Mouse (Mus musculus) liver, adult 2 months (tissue): ENCODE measurements around the gene Olfr1123. TPM values are rescaled to one million over a fixed set of nuclear protein-coding genes. Genes with fewer than 3 reads are reported as not detected.

Source experiments
- DNase-seq: peaks from one replicate; pipeline ENCODE4 v3.0.0-alpha.2; 2011; ENCODE audit warnings: low read depth, low spot score; ENCODE audit errors: extremely low read depth
- H3K27ac ChIP-seq: fragments of 200-500 bp; replicated peaks from 2 replicates; pipeline ENCODE4 v1.5.1; 2012; ENCODE audit warnings: low read depth, mild to moderate bottlenecking, control low read depth, inconsistent platforms, low read length; ENCODE audit not compliant: insufficient read depth
- H3K27me3 ChIP-seq: fragments of 200-500 bp; 2 replicates; pipeline ENCODE4 v1.6.1; 2012; ENCODE audit warnings: mild to moderate bottlenecking, moderate library complexity, low read length, inconsistent platforms; ENCODE audit not compliant: control insufficient read depth, insufficient read depth
- H3K36me3 ChIP-seq: fragments of 200-500 bp; 2 replicates; pipeline ENCODE4 v1.6.1; 2012; ENCODE audit warnings: low read length, inconsistent platforms; ENCODE audit not compliant: control insufficient read depth, insufficient read depth
- H3K4me1 ChIP-seq: fragments of 200-500 bp; 2 replicates; pipeline ENCODE4 v1.6.1; 2011; ENCODE audit warnings: low read length; ENCODE audit not compliant: control insufficient read depth, insufficient read depth
- H3K4me3 ChIP-seq: fragments of 200-500 bp; 2 replicates; pipeline ENCODE4 v1.5.1; 2011; ENCODE audit warnings: low read depth, mild to moderate bottlenecking, control low read depth, low read length, moderate library complexity; ENCODE audit not compliant: insufficient read depth
- H3K79me2 ChIP-seq: fragments of 200-500 bp; 2 replicates; pipeline ENCODE4 v1.6.1; 2012; ENCODE audit warnings: inconsistent platforms, mild to moderate bottlenecking, low read length, moderate library complexity; ENCODE audit not compliant: control insufficient read depth, insufficient read depth
- H3K9ac ChIP-seq: fragments of 200-500 bp; 2 replicates; pipeline ENCODE4 v1.6.1; 2012; ENCODE audit warnings: low read depth, mild to moderate bottlenecking, control low read depth, inconsistent platforms, low read length
- CTCF ChIP-seq: fragments of 200-500 bp; IDR thresholded peaks from 2 replicates; pipeline ENCODE4 v1.5.1; 2011; ENCODE audit warnings: low read depth, low read length, control low read depth
- POLR2A ChIP-seq: fragments of 200-500 bp; IDR thresholded peaks from 2 replicates; pipeline ENCODE4 v1.6.1; 2011; ENCODE audit warnings: low read length, control low read depth; ENCODE audit not compliant: insufficient read depth; ENCODE audit errors: extremely low read depth
- WGBS: fragments of 180-500 bp; shearing (Covaris S2); methylation state at CpG from one replicate; pipeline ENCODE4 v1.1.7; 2018; 5-methylcytosine and 5-hydroxymethylcytosine counted together
- polyA plus RNA-seq: library from polyadenylated mRNA; depleted of rRNA; stranded (reverse); fragments of >200 nt; gene quantifications from 2 replicates; pipeline ENCODE4 v1.2.3, GENCODE M21; 2012; rRNA removed
- total RNA-seq: library from RNA; depleted of rRNA; stranded (reverse); fragments of >200 nt; gene quantifications from 2 replicates; pipeline ENCODE4 v1.2.3, GENCODE M21; 2014; rRNA removed

The Olfr1123 gene
- total and polyA plus RNA-seq, 2 experiments = not detected

GRCm38 (mm10) chr2:87429975-87430374 lies 13.5 kb downstream of the Olfr1123 start, which contains the start of gene Olfr1124:
TSS of gene Olfr1124 (plus strand) at chr2:87430275.
- no peak within 1 kb of the TSS for H3K27ac ChIP-seq
- no peaks in the 10 kb centered on the region for H3K79me2 ChIP-seq
- no peak within 1 kb of the TSS for H3K9ac ChIP-seq
- whole genome bisulfite sequencing = 88% methylated on average over 1 of the region's 1 CpGs
- no peaks in the 10 kb centered on the region for H3K36me3 ChIP-seq
- no peak within 1 kb of the TSS for H3K4me3 ChIP-seq
- TF ChIP-seq CTCF = no peak
- no peak for TF ChIP-seq POLR2A
- H3K4me1 ChIP-seq = no peaks in the 10 kb centered on the region
- no peaks in the 10 kb centered on the region for H3K27me3 ChIP-seq
- DNase-seq = no peak

GRCm38 (mm10) chr2:87437731-87438130 lies 21.3 kb downstream of the Olfr1123 start:
- no peaks in the 10 kb centered on the region for H3K4me1 ChIP-seq
- H3K4me3 ChIP-seq = no peak overlapping the region
- H3K27me3 ChIP-seq = no peaks in the 10 kb centered on the region
- H3K9ac ChIP-seq = no peak overlapping the region
- H3K27ac ChIP-seq = no peak overlapping the region
- no peaks in the 10 kb centered on the region for H3K36me3 ChIP-seq
- H3K79me2 ChIP-seq = no peaks in the 10 kb centered on the region
- no peak for DNase-seq
- TF ChIP-seq POLR2A (no peak), CTCF (no peak)
- 84% methylated on average over 16 of the region's 16 CpGs for WGBS

- Histone ChIP-seq H3K36me3 (no peaks in the 10 kb centered on the region), H3K4me1 (no peaks in the 10 kb centered on the region), H3K79me2 (no peaks in the 10 kb centered on the region), H3K4me3 (no peak within 1 kb of the TSS), H3K27ac (no peak within 1 kb of the TSS), H3K27me3 (no peaks in the 10 kb centered on the region), H3K9ac (no peak within 1 kb of the TSS)
- TF ChIP-seq CTCF (no peak), POLR2A (no peak)
- DNase-seq = no peak
These were observed 37.2 kb downstream of the Olfr1123 start, which contains the start of gene Olfr1126 for GRCm38 (mm10) chr2:87453662-87454061. TSS of gene Olfr1126 (plus strand) at chr2:87453962.

DNA sequence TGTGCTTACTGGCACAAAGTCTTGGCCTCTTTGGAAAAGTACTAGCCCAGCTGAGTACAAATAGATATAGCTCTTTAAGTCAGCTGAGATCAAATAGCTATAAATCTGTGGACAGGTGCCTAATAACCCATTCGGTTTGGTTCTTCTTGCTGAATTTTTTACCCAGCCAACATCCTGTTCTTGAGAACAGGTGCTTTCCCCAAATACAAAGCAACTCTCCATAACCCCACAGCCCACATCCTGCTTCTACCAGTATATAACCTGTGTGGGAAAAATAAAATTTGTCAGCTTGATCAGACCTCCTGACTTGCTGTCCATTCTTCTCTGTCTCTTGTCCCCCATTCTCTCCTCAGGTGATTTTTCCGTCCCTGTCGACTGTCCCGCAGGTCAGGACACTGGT lies 45.3 kb downstream of the Olfr1123 start:
- Histone ChIP-seq H3K36me3 (no peaks in the 10 kb centered on the region), H3K4me3 (no peak overlapping the region), H3K9ac (no peak overlapping the region), H3K79me2 (no peaks in the 10 kb centered on the region), H3K27me3 (no peaks in the 10 kb centered on the region), H3K27ac (no peak overlapping the region), H3K4me1 (no peaks in the 10 kb centered on the region)
- WGBS = 89% methylated on average over 4 of the region's 4 CpGs
- no peak for DNase-seq
- no peak for TF ChIP-seq POLR2A
- TF ChIP-seq CTCF = no peak

Other genes starting within 250 kb of the Olfr1123 start
- gene Olfr1112, start 228.8 kb upstream of the Olfr1123 start, total RNA-seq = not detected in 2 replicates
- not detected in 2 replicates for gene Olfr1112, start 228.8 kb upstream of the Olfr1123 start, polyA plus RNA-seq
- gene Olfr1113, start 207.7 kb upstream of the Olfr1123 start, total RNA-seq = not detected in 2 replicates
- not detected in 2 replicates for gene Olfr1113, start 207.7 kb upstream of the Olfr1123 start, polyA plus RNA-seq
- not detected in 2 replicates for gene Olfr1115, start 168.6 kb upstream of the Olfr1123 start, total RNA-seq
- gene Olfr1115, start 168.6 kb upstream of the Olfr1123 start, polyA plus RNA-seq = not detected in 2 replicates
- gene Olfr1116, start 149.1 kb upstream of the Olfr1123 start, total RNA-seq = not detected in 2 replicates
- gene Olfr1116, start 149.1 kb upstream of the Olfr1123 start, polyA plus RNA-seq = not detected in 2 replicates
- gene Olfr1118, start 109.1 kb upstream of the Olfr1123 start, total RNA-seq = not detected in 2 replicates
- not detected in 2 replicates for gene Olfr1118, start 109.1 kb upstream of the Olfr1123 start, polyA plus RNA-seq
- gene Olfr1120, start 61.8 kb upstream of the Olfr1123 start, total RNA-seq = not detected in 2 replicates
- not detected in 2 replicates for gene Olfr1120, start 61.8 kb upstream of the Olfr1123 start, polyA plus RNA-seq
- not detected in 2 replicates for gene Olfr1121, start 46.7 kb upstream of the Olfr1123 start, total RNA-seq
- not detected in 2 replicates for gene Olfr1121, start 46.7 kb upstream of the Olfr1123 start, polyA plus RNA-seq
- not detected in 2 replicates for gene Olfr1122, start 30.8 kb upstream of the Olfr1123 start, total RNA-seq
- not detected in 2 replicates for gene Olfr1122, start 30.8 kb upstream of the Olfr1123 start, polyA plus RNA-seq
- gene Olfr1124, start 13.6 kb downstream of the Olfr1123 start, total RNA-seq = not detected in 2 replicates
- gene Olfr1124, start 13.6 kb downstream of the Olfr1123 start, polyA plus RNA-seq = not detected in 2 replicates
- not detected in 2 replicates for gene Olfr1126, start 37.3 kb downstream of the Olfr1123 start, total RNA-seq
- not detected in 2 replicates for gene Olfr1126, start 37.3 kb downstream of the Olfr1123 start, polyA plus RNA-seq
- not detected in 2 replicates for gene Pramel7, start 80.5 kb downstream of the Olfr1123 start, total RNA-seq
- gene Pramel7, start 80.5 kb downstream of the Olfr1123 start, polyA plus RNA-seq = not detected in 2 replicates
- gene Pramel6, start 89.9 kb downstream of the Olfr1123 start, total RNA-seq = not detected in 2 replicates
- not detected in 2 replicates for gene Pramel6, start 89.9 kb downstream of the Olfr1123 start, polyA plus RNA-seq
- gene Olfr153, start 115.2 kb downstream of the Olfr1123 start, total RNA-seq = not detected in 2 replicates
- gene Olfr153, start 115.2 kb downstream of the Olfr1123 start, polyA plus RNA-seq = not detected in 2 replicates
- gene Olfr1128, start 128.9 kb downstream of the Olfr1123 start, total RNA-seq = not detected in 2 replicates
- not detected in 2 replicates for gene Olfr1128, start 128.9 kb downstream of the Olfr1123 start, polyA plus RNA-seq
- gene Olfr1129, start 157.3 kb downstream of the Olfr1123 start, total RNA-seq = not detected in 2 replicates
- not detected in 2 replicates for gene Olfr1129, start 157.3 kb downstream of the Olfr1123 start, polyA plus RNA-seq
- gene Olfr1130, start 189.6 kb downstream of the Olfr1123 start, total RNA-seq = not detected in 2 replicates
- not detected in 2 replicates for gene Olfr1130, start 189.6 kb downstream of the Olfr1123 start, polyA plus RNA-seq
- gene Olfr1131, start 210.5 kb downstream of the Olfr1123 start, total RNA-seq = not detected in 2 replicates
- not detected in 2 replicates for gene Olfr1131, start 210.5 kb downstream of the Olfr1123 start, polyA plus RNA-seq
- gene Olfr1132, start 220.9 kb downstream of the Olfr1123 start, total RNA-seq = not detected in 2 replicates
- gene Olfr1132, start 220.9 kb downstream of the Olfr1123 start, polyA plus RNA-seq = not detected in 2 replicates
- gene Olfr1133, start 230.7 kb downstream of the Olfr1123 start, total RNA-seq = not detected in 2 replicates
- not detected in 2 replicates for gene Olfr1133, start 230.7 kb downstream of the Olfr1123 start, polyA plus RNA-seq
- gene Olfr1134, start 241.8 kb downstream of the Olfr1123 start, total RNA-seq = not detected in 2 replicates
- not detected in 2 replicates for gene Olfr1134, start 241.8 kb downstream of the Olfr1123 start, polyA plus RNA-seq